Mouse (Mus musculus) right cerebral cortex, adult 2 months (tissue): Measurements from ENCODE around the gene Cypt3.

Experiments used
- DNase-seq, 2 experiments: peaks; one replicate each; pipeline ENCODE4 v3.0.0; 2021 to 2022; ENCODE audit warnings: low spot score in 2 of 2

Cypt3 gene

GRCm38 (mm10) chrX:153558293-153558692 is at the start of gene Cypt3:
Cypt3 (plus strand) TSS chrX:153558593.
- DNase-seq: no peak

GRCm38 (mm10) chrX:153515491-153515890 is 42.9 kb upstream of the Cypt3 start:
- no peak for DNase-seq

- DNase-seq: peak in 1 of 2 experiments; percentile 4
Measured at GRCm38 (mm10) chrX:153528399-153528798, 30.0 kb upstream of the Cypt3 start.

GRCm38 (mm10) chrX:153556634-153557033 is 1.8 kb upstream of the Cypt3 start:
- no peak for DNase-seq

- DNase-seq: no peak
Measured at GRCm38 (mm10) chrX:153564650-153565049, 6.3 kb downstream of the Cypt3 start.

GRCm38 (mm10) chrX:153599583-153599982 is 41.2 kb downstream of the Cypt3 start:
- no peak for DNase-seq
